Mouse (Mus musculus): ENCODE data around the gene Jhy.

The Jhy gene

DNA sequence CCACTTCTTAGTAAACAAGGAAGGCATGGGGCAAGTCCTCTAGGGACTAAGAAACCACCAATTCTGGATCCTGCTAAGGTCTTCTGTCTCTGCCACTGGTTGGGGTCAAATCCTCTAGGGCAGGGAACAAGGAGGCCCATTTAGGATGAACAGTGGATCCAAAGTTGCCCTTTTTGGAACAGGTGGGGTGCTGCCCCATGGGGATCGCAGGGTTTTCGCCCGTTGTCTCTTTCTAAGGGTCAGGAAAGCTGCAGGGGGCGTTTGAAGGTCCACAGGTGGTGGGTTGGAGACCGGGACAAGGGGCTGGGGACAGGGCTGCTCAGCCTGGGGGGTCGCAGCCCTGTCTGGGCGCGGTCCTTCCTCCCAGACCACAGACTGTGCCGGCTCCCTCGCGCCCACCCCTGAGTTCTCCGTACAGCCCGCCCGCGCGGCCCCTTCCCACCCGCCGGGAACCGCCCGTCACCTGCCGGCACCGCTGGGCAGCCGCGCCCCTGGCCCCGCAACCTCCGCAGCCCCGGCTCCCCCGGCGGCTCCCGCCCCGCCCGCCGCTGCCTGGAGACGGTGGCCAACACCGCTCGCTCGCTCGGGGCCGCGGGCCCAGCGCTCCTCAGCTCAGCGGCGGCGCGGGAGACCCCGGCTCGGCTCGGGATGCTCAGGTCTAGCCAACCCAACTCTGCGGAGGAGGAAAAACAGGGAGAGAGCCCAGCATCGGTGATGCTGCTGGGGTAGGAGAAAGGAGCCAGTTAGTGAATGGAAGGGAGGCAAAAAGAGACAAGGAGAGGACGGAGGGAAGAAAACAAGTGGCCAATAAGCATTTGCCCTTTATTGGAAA, at the start of gene Jhy:
Jhy (minus strand) TSS at position 533 of the 832 bp plus-strand sequence.
- DNase-seq (ENCODE audit: low spot score), result peak; percentile 16

DNA sequence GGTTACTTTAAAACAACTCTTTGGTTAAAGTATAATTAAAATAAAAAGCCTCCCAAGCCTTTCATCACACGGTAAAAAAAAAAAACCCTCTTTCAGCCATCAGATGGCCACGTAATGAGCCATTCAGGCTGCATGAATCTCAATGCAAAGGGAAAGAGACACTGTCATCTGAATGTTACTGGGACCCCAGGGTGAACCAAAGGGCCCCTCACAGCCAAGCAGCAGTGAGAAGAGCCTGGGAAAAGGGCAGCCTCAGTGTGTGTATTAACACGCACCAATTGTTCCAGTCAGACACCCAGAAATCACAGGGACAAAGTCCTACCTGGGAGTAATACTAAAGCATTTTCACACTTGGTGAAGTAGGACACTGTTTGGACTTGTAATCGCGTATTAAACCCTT, 48.5 kb upstream of the Jhy start:
- DNase-seq (ENCODE audit: low spot score), result no peak

- no peak for DNase-seq (ENCODE audit: low spot score)
These were observed 47.9 kb upstream of the Jhy start for GRCm38 (mm10) chr9:41011512-41012436.

DNA sequence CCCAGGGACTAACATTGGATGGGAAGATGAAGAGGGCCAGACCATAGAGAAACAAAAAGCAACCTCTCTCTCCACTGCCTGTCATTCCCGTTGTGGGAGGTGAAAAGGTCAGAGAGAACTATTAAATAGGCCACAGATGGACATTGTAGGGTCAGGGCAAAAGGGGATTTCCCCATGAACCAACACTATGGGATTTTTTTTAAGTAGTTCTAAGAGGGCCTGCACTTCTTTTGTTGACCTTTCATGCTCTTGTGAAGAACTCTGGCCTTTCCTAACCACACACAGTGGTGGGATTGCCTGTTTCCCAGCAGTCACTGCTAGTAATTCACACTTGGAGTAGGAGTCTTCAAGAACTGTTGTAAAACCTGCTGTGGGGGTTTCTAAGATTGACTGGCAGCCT, 43.9 kb upstream of the Jhy start:
- DNase-seq (ENCODE audit: low spot score), result no peak

DNA sequence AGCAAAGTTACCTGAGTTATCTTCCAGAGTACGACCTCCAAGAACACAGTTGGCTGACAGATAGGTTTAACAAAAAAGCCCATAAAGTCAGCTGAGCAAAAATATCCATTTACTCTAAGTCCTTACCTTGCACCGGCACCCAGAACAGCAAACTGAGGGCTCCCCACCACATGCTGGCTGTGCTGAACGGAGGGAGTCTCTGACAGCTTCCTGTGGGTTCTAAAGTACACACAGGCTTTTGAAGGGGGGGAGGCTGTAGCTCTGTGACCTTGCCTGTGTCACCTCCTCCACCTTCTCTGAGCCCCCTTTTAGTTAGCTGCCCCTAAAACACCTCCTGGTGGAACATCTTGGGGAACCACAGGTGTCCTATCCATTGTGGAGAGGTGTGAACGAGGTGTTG, 40.5 kb upstream of the Jhy start, which contains the start of gene Crtam:
Crtam (minus strand) TSS at position 214 of the 400 bp plus-strand sequence.
- DNase-seq (ENCODE audit: low spot score), result no peak

- DNase-seq (ENCODE audit: low spot score), result no peak
These were observed 33.3 kb upstream of the Jhy start for GRCm38 (mm10) chr9:40997116-40997779.

GRCm38 (mm10) chr9:40994075-40994474, 30.2 kb upstream of the Jhy start:
- DNase-seq (ENCODE audit: low spot score), result no peak

DNA sequence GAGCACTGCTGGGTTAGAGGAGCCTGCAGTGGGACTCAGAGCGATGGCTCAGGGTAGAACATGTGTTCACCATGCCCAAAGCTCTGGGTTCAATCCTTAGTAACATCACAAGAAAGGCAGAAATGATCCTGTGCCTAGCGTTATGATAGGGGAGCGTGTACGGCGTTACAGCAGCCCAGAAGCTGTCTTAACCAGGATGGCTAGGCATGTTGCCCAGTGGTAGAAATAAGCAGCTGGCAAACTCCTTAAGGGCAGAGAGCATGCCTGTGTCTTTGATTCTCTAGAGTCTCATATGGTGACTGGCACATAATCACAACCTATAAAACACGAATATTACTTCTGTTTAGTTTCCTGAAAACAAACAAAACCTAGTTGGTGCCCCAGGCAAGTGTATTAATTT, 27.6 kb upstream of the Jhy start:
- DNase-seq (ENCODE audit: low spot score), result no peak

DNA sequence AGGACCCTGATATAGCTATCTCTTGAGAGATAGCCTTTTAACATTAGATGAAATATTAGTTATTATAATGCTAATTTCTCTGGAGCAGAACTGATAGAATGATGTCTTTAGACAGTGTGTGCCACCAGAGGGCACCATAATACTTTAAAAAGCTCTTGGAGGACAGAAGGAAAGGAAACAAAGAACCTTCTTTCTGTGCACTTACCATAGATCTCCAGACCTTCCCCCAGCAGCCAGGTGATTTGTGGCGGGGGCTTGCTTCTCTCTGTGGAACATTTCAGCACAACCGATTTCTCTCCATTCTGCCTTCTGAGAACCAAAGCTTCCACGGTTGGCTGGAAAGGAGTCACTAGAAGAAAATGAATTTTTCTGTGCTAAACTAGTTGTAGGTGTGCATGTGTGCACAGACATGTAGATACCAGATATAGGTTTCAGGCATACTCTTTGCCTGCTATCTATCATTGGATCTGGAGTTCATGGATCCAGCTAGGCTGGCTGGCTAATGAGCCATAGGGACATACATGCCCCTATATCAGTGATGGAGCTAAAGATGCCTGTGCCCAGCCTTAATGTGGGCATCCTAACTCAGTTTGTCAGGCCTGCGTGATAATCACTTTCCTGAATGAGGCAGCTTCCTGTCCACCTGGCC, 26.1 kb upstream of the Jhy start:
- DNase-seq (ENCODE audit: low spot score), result no peak

- no peak for DNase-seq (ENCODE audit: low spot score)
These were observed 20.4 kb upstream of the Jhy start for GRCm38 (mm10) chr9:40984313-40984712.

- DNase-seq (ENCODE audit: low spot score), result no peak
These were observed 19.8 kb upstream of the Jhy start for GRCm38 (mm10) chr9:40983758-40984157.

GRCm38 (mm10) chr9:40982480-40982879, 18.6 kb upstream of the Jhy start:
- no peak for DNase-seq (ENCODE audit: low spot score)

- DNase-seq (ENCODE audit: low spot score), result no peak
These were observed 10.3 kb upstream of the Jhy start for GRCm38 (mm10) chr9:40974042-40974801.

DNA sequence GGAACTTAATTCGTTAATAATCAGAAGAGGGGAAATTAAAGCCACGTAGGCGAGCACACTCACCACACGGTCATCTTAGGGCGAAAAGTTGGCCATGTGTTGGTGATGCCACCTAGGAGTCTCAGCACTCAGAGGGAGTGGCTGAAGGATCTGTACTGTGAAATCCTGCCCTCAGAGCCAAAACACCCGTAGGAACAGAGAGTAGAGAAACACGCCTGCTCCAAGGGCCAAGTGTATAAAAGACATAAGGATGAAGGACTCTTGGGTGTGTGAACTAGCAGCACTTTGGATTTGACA, 448 bp upstream of the Jhy start:
- no peak for DNase-seq (ENCODE audit: low spot score)

DNA sequence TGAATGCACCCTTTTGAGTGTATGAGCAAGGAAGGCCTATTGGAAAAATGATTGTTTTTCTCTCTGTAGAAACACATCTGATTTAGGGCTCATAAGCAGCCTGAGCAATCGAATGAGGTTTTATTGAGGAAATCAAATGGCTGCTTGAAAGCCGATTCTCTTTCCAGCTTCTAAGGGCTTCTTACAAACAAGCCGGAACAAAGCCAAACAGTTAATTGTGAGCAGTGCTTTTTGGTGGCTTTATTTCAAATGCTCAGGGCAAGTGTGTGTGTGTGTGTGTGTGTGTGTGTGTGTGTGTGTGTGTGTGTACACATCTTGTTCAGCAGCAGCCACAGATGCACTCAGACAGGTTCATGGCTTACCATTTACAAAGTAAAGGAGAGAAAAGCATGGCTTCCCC, 2.5 kb downstream of the Jhy start:
- DNase-seq (ENCODE audit: low spot score), result no peak

- no peak for DNase-seq (ENCODE audit: low spot score)
These were observed 14.8 kb downstream of the Jhy start for GRCm38 (mm10) chr9:40949039-40949615.

DNA sequence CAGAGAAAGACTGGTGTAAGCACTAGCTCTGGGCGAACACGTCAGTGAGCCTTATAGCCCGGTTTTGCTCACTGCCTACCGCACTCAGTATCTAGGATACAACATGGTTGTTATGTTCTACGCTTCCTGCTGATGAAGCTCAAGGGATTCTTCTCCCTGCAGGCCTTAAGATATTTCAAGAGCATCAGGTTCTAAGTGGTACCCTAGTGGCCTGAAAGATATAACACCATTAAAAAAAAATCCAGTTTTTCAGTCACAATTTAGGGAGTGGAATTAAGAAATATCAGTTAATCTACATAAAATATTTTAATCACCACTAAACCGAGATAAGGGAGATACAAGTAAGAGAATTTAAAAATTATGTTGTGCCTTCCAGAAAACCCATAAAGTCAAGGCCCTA, 15.4 kb downstream of the Jhy start:
- DNase-seq (ENCODE audit: low spot score), result no peak

DNA sequence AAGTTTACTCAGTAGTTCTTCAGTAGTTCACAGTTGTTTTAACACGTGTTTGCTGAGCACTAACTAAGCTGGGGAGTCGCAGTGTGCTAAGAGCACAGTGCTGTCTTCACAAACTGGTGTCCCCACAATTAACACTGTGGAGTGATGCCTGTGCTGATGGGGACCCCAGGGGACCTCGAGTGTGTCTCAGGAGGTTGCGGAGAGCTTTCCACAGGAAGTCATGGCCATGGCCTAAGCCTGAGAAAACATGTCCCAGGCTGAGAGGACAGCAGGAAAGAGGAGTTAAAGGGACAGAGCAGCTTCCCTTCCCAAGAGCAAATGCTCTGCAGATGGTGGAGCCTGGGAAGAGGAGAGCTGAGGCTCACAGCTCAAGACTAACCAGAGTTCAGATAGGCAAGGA, 16.8 kb downstream of the Jhy start:
- no peak for DNase-seq (ENCODE audit: low spot score)

DNA sequence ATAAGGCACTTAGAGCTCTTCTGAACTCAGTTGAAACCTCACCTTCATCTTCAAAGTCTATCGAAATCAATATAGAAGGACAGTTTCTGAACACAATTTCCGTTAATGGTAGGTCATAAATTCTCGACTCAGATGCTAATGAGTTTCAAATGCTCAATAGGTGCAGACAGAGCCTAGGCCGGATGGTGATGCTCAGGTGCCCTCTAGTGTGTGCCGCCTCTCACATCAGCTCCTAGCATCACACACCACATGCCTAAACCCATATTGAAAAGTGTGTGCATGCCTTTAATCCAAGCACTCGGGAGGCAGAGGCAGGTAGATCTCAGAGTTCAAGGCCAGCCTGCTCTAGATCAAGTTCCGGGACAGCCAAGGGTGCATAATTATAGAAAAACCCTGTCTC, 26.5 kb downstream of the Jhy start:
- DNase-seq (ENCODE audit: low spot score), result no peak

DNA sequence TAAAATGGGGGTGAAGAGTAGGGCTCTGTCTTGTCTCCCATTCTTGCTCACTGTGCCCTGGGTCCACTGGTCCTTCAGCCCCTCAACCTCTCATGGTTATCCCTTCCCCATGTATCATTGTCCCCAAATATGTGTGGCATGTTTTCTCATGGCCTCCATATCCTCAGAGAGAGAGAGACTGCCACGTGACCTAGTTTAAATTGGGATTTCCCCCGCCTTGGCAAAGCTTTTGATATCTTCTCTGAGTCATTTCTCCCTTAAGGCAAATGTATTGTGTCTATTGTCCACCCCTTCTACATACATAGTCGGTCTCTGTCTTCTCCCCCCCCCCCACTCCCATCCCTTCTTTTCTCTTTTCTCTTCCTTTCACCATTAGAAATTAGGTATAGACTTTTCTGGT, 30.6 kb downstream of the Jhy start:
- DNase-seq (ENCODE audit: low spot score), result no peak

GRCm38 (mm10) chr9:40927351-40927980, 36.5 kb downstream of the Jhy start:
- no peak for DNase-seq (ENCODE audit: low spot score)
